Mouse (Mus musculus): Measurements from ENCODE around the gene Gm11733.
A peak's percentile ranks its signal among the peaks of the same experiment; 100 is the strongest.
"Not testable (repeated sequence)": the region's sequence is repeated elsewhere in the genome, so short reads cannot be mapped to it uniquely, and the experiment has no call there.

The Gm11733 gene

DNA sequence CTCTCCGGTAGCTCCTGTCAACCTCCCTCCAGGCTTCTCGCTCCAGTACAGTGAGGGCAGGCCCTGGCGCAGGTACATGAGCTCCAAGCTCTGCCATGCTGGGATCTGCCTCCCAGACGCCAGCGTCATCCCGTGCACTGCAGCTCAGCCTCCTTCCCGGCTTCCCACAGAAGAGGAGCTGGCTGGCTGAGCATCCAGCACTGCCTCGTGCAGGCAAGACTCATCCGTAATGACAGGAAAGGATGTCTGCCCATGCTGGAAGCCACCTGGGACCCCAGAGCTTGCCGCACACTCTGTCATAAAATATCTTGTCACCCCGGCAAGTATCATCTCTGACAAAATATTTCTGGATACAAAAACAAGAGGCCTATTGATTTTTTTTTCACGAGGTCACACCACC, at the start of gene Gm11733:
Gm11733 (plus strand) TSS at position 171 of the 400 bp plus-strand sequence.
- DNase-seq (ENCODE audit: low spot score) = no peak

DNA sequence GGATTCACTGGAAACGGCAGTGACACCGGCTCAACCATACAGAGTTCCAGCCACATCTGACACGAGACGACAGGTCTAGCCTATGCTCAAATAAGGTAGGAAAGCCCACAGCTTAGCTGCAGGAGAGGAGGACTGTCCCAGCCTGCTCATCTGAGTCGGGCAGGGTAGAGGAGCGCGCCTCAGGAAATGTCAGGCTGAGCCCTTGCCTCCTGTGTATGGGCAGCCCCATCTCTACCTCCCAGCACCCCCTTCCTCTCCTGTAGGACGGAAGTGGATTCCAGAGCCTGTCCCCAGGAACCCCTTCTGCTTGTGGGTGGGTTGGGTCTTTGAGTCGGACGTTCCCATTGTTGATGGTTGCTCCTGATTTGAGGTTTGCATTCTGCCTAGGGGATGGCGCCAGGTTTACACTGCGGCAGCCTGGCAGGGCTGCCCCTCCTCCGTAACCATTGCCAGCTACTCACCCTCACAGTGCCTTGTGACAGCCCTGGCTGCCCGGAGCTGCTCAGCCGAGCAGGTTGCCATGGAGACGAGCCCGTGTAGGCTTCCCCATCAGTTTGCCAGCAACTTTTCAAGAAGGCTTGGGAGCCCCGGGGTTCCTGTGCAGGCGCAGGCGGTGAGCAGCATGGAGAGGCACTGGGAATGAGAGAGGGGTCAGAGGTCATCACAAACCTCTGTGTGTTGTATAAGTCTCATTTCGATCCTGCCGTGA, 47.6 kb upstream of the Gm11733 start:
- no peak for DNase-seq (ENCODE audit: low spot score)

DNA sequence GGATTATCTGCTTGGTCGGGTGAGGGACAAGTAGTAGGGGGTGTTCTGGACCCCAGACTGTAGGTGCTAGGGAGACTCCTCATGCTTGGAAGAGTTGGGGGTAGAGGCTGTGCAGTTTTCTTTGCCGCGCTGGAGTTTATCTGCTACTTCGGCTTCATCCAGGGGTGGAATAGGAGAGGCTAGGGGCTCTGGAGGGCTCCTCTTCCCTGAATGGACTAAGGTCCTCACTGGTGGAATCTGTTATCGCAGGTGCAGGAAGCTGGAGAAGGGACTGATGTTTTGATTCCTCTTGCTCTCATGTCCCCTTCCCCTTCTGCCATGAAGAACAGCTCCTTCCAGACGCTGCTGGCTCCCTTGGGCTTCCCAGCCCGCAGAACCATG, 47.1 kb upstream of the Gm11733 start:
- no peak for DNase-seq (ENCODE audit: low spot score)

DNA sequence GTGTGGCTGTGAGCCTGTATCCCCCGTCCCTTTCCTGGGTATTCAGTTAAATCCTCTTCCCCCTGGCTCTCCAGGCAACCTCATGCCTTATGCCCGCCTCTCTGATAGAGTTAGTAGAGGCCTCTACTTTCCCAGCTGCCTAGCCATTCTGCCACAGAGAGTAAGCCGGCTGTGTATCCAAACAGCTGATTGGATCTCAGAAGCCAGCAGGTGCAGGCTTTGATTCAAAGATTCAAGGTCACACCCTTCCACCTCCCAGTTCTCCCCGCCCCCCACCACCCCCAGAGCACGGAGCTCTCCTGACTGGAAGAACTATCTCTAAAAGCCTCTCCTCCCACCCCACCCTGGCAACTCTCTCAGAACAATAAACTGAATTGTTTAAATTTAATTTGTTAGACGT, 45.8 kb upstream of the Gm11733 start:
- no peak for DNase-seq (ENCODE audit: low spot score)

DNA sequence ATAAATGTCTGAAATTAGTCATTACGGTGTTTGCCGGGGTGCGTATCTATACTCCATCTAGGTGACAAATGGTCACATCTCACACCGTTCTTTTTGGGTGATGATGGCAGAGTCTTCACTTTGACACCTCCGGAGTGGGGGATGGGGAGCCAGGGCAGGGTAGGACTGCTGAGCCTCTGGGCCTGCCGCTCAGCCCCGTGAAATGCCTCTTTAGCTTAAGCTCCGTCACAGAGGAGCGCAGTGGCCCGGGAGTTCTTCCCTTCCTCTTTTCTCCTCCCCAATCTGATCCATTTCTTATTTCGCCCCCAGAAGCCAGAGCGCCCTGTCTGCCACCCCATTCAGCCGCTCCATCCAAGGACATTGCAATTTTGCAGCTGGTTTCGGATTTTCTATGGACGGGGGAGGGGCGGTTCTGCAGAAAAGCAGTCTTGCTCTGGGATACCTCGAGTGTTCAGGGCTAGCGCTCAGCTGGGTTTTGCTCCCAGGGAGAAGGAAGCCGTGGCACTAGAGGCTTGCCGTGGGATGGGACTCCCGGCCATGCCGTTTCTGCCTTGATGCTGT, 43.2 kb upstream of the Gm11733 start:
- no peak for DNase-seq (ENCODE audit: low spot score)

DNA sequence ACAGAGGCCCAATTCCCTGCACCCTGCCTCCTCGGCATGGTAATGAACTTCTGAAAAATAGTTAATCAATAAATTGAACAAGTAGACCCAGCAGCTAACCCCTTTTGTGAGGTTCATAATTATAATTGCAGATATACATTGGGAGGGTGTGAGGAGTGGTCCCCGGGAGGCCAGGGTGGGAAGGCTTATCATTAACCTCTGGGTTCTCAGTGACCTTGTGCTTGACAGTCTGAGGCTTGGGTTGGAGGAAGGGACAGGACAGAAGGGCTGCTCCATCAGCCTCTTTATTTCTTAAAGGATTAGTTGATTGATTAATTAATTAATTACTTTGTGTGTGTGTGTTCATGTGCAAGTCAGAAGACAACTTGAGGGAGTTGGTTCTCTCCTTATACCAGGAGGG, 40.1 kb upstream of the Gm11733 start:
- DNase-seq (ENCODE audit: low spot score) = no peak

DNA sequence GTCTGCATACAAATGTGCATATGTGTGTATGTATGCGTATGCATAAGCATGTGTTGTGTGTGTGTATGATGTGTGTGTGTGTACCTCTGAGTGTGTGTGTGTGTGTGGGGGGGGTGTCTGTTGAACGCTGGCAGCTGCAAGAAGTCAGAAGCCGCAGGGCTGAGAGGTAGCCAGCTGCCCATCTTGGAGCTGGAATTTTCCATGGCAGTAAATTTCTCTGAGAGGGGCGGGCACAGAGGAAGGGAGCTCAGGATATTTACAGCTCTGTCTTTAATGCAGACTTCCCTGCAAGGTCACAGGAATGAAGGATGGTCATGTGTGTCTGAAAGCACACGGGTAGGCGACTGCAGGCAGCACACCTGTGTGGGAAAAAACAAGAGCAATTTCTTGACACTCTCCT, 38.5 kb upstream of the Gm11733 start:
- no peak for DNase-seq (ENCODE audit: low spot score)

DNA sequence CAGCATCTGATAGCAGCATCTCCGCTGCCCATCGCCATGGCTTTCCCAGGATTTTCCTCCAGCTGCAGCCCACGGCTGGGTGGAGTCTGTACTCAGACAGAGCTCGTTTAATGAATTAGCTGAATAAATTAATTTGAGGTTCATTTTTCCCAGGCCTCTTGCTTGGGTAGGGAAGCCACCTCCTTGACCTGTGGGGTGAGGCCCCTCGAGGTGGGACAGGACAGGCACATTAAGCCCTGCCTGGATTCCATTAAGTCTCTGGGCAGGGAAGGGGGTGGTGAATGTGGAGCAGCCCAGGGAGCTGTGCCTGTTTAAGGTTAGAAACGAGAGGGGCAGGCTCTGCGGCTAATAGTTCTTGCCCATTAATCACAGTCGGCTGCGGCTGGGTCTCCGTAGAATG, 30.1 kb upstream of the Gm11733 start:
- DNase-seq (ENCODE audit: low spot score) = no peak

DNA sequence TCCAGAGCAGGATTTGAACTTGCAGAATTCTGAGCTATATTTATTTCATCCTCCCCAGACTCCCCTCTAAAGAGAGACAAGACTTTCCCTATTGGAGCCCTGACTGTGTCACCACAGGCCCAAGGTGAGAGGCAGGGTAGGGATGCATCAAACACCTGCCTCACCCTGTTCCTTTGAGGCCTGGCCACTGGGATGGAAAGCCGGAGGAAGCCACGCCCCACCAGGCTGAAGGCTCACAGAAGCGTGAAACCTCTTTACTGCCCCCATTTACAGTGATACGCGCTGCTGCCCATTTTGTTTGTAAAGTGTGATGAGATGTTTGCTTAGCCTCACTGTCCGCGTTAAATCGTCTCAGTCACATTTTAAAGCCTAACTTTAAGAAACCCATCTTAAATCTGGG, 25.0 kb upstream of the Gm11733 start:
- no peak for DNase-seq (ENCODE audit: low spot score)

DNA sequence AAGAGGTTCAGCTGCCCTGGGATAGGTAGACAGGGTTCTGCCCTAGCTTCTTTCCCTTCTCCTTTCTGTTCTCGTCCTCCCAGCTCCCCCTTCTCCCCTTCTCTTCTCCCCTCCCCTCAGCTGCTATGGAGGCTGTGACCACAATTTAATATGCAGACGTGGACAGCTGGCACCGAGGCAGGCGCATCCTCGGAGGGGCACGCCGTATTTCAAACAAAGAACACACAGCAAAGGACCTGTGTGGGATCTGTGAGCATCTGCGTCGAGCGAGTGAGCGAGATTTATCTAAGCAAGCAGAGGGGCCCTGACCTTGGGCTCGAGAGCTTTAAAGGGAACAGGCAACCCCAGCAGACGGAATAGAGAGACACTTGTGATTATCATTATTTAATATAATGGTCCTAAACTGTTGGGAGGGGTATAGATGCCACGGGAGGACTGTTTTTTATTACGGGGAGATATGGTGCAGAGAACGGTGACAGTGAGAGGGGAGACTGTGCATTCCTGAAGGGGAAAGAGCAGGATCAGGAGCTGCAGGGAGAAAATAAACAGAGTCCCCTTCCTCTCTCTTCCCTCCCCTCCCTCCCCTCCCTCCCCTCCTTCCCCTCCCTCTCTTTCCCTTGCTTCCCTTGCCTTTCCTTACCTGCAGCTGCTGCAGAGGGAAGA, 21.8 kb upstream of the Gm11733 start:
- DNase-seq (ENCODE audit: low spot score) = no peak

DNA sequence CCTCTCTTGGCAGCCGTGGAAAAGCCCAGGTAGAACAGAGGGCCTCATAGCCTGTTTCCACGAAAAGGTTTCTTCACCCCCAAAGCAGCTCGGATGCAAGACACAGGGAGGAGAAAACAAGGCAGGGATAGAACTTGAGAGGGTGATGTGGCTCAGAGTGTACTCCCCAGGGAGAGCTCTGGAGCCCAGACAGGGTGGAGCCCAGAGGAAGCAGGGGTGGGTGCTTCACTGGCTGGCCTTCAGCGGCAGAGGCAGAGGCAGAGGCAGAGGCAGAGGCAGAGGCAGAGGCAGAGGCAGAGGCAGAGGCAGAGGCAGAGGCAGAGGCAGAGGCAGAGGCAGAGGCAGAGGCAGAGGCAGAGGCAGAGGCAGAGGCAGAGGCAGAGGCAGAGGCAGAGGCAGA, 20.8 kb upstream of the Gm11733 start:
- not testable (repeated sequence) for DNase-seq (ENCODE audit: low spot score)

DNA sequence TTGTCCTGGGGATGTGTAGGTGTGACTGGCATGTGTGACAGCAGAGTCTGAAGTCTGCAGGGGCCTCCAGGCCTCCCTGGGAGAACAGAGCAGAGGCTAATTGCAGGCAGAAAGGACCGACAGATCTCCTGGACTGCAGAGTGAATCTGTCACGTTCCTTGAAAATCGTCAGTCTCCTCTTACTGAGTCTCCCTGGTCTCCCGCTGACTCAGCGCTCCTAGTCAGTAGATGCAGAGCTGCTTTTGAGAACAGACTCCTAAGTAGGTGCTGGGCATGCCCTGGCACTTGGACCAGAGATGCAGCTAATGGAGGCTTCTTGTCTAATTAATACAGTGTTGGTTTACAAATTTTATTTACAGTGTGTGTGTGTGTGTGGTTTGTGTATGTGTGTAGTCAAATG, 17.9 kb upstream of the Gm11733 start:
- no peak for DNase-seq (ENCODE audit: low spot score)

DNA sequence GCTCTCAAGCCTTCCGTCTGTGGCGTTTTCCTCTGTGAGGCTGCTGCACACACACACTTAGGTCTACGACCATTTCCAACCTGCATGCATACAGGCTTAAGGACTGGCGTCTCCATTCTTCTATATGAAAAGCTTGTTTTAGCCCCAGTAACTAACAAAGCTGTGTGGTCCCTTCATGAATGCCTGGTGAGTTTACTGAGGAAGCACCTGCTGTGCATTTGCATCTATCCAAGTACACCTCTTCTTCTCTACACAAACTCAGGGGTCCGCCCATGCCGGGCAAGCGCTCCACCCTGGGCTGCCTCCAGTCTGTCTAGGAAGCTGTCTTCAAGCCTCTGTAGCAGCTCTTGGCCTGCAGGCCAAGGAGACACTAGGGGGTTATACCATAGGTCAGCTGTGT, 17.3 kb upstream of the Gm11733 start:
- no peak for DNase-seq (ENCODE audit: low spot score)

DNA sequence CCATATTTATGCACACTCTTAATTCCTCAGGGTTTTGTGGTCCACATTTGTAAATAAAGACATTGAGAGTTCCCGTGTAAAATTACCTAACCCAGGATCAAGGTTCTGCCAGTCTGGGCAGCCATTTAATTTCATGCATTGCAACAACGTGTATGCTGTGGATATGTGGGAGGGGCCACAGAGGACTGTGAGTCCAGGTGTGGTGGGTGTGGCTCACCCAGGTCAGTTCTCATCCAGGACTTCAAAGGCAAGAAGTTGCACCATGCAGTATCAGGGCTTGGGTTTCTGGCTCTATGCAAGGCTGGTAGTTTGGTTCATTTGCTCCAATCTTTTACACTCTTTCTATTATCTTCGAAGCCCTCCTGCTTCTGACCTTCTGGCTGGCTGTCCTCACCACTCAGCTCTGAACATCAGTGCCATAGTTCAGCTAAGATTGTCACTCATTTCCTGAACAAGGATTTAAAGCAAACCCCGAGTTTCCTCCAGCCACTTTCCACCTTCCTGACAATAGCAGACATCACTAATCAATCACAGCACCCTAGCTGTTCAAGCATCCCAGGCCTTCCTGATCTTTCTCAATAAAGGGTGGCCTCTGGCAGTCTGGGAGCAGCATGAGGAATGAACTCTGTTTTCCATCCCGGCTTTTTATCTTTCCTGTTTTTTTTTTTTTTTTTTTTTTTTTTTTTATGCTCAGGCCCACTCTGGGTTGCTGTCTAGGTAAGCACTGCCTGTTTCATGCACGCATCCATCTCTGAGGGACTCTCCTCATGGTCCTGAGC, 15.4 kb upstream of the Gm11733 start:
- no peak for DNase-seq (ENCODE audit: low spot score)

DNA sequence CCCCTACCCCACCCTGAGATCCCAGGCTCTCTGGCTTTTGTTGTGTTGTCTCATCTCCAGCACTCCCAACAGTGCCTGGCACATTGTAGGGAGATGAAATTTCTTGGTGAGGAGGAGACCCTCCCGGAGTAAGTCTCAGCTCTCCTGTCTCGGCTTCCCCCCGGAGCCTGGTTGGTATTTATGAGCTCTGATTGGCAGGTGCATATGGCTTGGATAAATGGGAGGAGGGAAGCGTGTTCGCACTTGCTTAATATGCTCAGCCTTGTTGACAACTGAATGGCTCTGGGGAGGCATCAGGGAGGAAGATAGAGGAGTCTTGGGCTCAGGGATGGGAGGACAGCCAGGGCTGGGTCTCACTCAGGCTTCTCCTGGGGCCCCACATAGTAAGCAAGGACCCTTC, 14.4 kb upstream of the Gm11733 start:
- no peak for DNase-seq (ENCODE audit: low spot score)

DNA sequence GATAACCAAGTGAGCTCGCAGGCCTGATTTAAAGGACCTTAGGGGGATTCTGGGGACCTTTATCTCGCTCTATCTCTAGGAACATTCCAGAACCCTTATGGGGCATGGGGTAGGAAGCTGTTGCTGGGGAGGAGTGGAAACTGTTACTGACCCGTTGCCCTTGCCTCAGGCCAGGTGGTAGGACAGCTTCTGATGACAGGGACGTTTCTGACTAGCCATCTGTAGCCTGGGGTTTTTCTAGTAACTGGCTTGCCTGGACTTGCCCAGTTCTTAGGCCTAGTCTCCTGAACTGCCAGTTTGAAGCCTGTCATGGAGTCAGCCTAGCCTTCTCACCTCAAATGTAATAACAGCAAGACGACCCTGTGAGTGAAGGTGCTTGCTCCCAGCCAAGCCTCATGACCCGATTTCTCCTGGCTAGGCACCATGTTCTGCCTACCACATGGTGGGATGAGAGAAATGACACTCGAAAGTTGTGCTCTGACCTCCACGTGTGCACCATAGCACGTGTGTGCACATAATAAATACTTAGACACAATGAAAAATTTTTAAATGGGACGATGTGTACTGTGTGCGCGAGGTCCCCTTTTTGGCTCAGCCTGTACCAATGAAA, 13.5 kb upstream of the Gm11733 start:
- DNase-seq (ENCODE audit: low spot score) = no peak

DNA sequence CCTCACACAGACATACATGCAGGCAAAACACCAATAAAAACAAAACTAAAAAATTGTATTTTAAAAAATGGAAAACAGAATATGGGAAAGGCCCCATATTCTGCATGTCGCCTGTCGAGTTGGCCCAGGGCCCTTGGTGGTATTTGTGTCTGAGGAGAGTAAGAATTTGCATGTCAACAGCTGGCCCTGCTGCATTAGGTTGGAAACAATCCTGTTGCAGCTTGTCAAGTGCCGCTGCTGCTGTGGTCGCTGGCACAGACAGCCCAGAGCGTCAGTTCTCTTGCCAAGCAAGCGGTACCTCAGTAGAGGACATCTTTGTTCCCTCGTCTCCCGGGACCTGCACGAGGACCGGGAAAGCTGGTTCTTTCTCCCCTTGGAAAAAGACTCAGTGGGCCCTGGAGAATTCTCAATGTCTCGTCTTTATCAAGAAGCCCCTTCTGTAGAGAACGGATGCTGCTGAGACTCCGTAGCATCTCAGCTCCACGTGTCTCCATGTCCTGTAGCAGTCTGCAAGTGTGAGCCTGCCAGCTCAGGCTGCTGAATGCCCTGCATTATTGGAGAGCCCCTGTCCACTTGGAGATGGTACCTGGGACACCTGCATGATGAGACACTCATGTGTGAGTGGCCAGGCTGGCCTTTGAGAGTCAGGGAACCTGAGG, 12.4 kb upstream of the Gm11733 start:
- no peak for DNase-seq (ENCODE audit: low spot score)

DNA sequence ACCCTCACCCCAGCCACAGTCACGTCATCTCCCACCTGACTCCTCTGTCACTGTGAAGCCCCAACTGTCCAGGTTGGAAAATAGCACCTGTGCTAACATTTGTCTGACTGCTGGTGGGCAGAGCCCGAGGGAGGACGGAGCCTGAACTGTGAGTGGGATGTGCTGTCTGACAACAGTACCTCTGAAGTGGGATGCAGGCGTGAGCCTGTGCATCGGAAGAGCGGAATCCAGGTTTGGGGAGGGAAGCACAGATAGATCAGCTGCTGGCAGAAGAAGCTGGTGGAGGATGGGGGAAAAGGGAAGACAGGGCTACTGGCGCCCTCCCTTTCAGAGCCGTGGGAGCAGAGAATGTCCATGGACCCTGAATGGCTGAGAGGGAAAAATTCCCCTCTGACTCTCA, 11.3 kb upstream of the Gm11733 start:
- DNase-seq (ENCODE audit: low spot score) = no peak

DNA sequence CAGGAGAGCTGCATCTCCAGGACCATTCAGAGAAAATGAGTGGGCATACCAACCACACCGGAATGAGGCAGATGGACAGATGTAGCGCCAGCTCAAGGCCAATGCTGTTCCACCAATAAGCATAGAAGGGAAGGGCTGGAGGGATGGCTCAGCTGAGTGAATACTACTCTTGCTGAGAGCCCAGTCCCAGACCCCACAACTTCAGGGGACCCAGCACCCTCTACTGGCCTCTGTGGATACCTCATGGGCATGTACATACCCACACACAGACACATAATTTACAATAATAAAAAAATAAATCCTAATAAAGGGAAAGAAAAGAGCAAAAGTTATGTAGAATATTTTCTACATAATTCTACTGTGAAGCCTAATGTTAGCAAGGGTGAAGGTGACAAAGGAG, 9.0 kb upstream of the Gm11733 start:
- no peak for DNase-seq (ENCODE audit: low spot score)

DNA sequence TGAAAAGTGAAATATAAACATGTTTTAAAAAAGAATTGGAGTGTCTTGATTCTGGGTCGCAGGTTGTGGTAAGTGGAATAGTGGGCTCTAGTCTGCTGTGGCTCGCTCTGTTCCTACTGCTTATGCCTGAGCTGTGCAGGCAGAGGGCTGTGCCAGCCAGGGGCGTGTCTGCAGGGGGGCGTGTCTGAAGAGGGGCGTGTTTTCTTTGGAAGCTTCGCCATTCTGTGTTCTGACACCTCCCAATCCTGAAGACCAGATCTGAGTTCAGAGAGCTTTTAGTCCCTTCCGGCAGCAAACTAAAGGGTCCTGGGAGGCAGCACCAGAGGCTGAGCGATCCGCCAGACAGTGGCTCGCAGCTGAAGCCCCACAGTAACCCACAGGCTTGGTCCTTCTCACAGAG, 8.5 kb upstream of the Gm11733 start:
- peak; percentile 6 for DNase-seq (ENCODE audit: low spot score)

DNA sequence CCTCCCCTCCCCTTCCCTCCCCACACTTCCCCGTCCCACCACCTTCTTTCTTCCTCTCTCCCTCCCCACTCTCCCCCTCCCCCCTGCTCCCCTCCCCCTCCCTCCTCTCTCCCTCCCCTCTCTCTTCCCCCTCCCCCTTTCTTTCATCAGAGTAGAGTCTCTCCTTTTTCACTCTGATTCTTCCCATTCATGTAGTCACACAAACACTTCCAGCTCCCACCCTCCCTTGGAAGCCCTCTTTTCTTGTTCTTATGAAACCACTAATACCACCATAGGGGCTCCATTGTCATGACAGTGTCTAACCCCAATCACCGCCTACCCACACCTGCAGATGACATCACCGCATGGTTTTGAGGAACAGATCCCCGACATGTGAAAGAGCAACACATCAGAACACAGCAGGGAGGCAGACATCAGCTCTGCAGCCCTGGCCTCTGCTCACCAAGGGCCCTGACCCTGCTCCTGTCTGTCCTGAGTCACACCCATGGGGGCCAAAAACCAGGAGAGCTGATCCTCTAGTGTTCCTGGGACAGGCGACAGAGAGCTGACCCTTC, 7.5 kb upstream of the Gm11733 start:
- DNase-seq (ENCODE audit: low spot score) = no peak

Data from c-Kit-positive CD71-positive TER-119-positive erythroid progenitor cells, embryonic 14.5 days (primary cell).